Mouse (Mus musculus): ENCODE results near the gene Zfp335. TPM values are rescaled to one million over a fixed set of nuclear protein-coding genes. Genes with fewer than 3 reads are reported as not detected.
"Not testable (repeated sequence)": the region's sequence is repeated elsewhere in the genome, so short reads cannot be mapped to it uniquely, and the experiment has no call there.

Gene Zfp335
- total RNA-seq, 2 experiments from 2014 or later: 27.2 to 28.0 TPM

GRCm38 (mm10) chr2:164877376-164878215, 34.0 kb downstream of the Zfp335 start:
- H3K27ac ChIP-seq: peak overlapping the region; percentile 100; the same call in 1 of the 2 replicates
- DNase-seq (ENCODE audit: extremely low spot score in 1 of 2, low spot score in 2 of 2); intact Hi-C loops (cut with DNase I); H3K4me3 ChIP-seq: not testable (repeated sequence)
- peak; percentile 9 for TF ChIP-seq CTCF (IDR thresholded peaks at IDR 0.05)

GRCm38 (mm10) chr2:164875648-164876047, 35.9 kb downstream of the Zfp335 start:
- DNase-seq (ENCODE audit: extremely low spot score in 1 of 2, low spot score in 2 of 2); H3K4me3 ChIP-seq; intact Hi-C loops (cut with DNase I): not testable (repeated sequence)
- TF ChIP-seq CTCF (IDR thresholded peaks at IDR 0.05): peak; percentile 33
- peak overlapping the region; percentile 76; the same call in 1 of the 2 replicates for H3K27ac ChIP-seq

GRCm38 (mm10) chr2:164874239-164874769, 37.3 kb downstream of the Zfp335 start:
- DNase-seq (ENCODE audit: extremely low spot score in 1 of 2, low spot score in 2 of 2): no peak
- TF ChIP-seq CTCF (IDR thresholded peaks at IDR 0.05): no peak
- H3K4me3 ChIP-seq: no peak overlapping the region
- intact Hi-C loops (cut with DNase I): no loop called here
- H3K27ac ChIP-seq: peak overlapping the region; percentile 76

GRCm38 (mm10) chr2:164873621-164874020, 37.9 kb downstream of the Zfp335 start:
- Histone ChIP-seq H3K4me3 (no peak overlapping the region), H3K27ac (peak overlapping the region; percentile 67)
- TF ChIP-seq CTCF (IDR thresholded peaks at IDR 0.05): no peak
- intact Hi-C loops (cut with DNase I): no loop called here
- no peak for DNase-seq (ENCODE audit: extremely low spot score in 1 of 2, low spot score in 2 of 2)

- intact Hi-C loops (cut with DNase I): no loop called here
- Histone ChIP-seq H3K4me3 (no peak overlapping the region), H3K27ac (no peak overlapping the region)
- DNase-seq (ENCODE audit: extremely low spot score in 1 of 2, low spot score in 2 of 2): no peak
- no peak; the same call in 1 of the 2 replicates for TF ChIP-seq CTCF (IDR thresholded peaks at IDR 0.05)
These were observed 39.8 kb downstream of the Zfp335 start for GRCm38 (mm10) chr2:164871602-164872303.

GRCm38 (mm10) chr2:164868491-164868890, 43.1 kb downstream of the Zfp335 start:
- intact Hi-C loops (cut with DNase I): no loop called here
- no peak overlapping the region for H3K4me3 ChIP-seq
- H3K27ac ChIP-seq: no peak overlapping the region
- TF ChIP-seq CTCF (IDR thresholded peaks at IDR 0.05): no peak
- no peak for DNase-seq (ENCODE audit: extremely low spot score in 1 of 2, low spot score in 2 of 2)

GRCm38 (mm10) chr2:164867566-164867965, 44.0 kb downstream of the Zfp335 start:
- Histone ChIP-seq H3K4me3 (no peak overlapping the region), H3K27ac (peak overlapping the region; percentile 62)
- intact Hi-C loops (cut with DNase I): no loop called here
- peak; percentile 50 for TF ChIP-seq CTCF (IDR thresholded peaks at IDR 0.05)
- DNase-seq (ENCODE audit: extremely low spot score in 1 of 2, low spot score in 2 of 2): no peak

- intact Hi-C loops (cut with DNase I): no loop called here
- no peak overlapping the region for H3K4me3 ChIP-seq
- no peak; the same call in none of the 2 replicates for TF ChIP-seq CTCF (IDR thresholded peaks at IDR 0.05)
- DNase-seq (ENCODE audit: extremely low spot score in 1 of 2, low spot score in 2 of 2): no peak
- peak overlapping the region; percentile 62 for H3K27ac ChIP-seq
These were observed 44.6 kb downstream of the Zfp335 start for GRCm38 (mm10) chr2:164866741-164867551.

- intact Hi-C loops (cut with DNase I): no loop called here
- Histone ChIP-seq H3K4me3 (no peak overlapping the region), H3K27ac (no peak overlapping the region)
- DNase-seq (ENCODE audit: extremely low spot score in 1 of 2, low spot score in 2 of 2): no peak
- TF ChIP-seq CTCF (IDR thresholded peaks at IDR 0.05): no peak
These were observed 47.0 kb downstream of the Zfp335 start for GRCm38 (mm10) chr2:164864593-164864992.

GRCm38 (mm10) chr2:164863411-164863810, 48.1 kb downstream of the Zfp335 start:
- H3K4me3 ChIP-seq; DNase-seq (ENCODE audit: extremely low spot score in 1 of 2, low spot score in 2 of 2); H3K27ac ChIP-seq; intact Hi-C loops (cut with DNase I): not testable (repeated sequence)

- intact Hi-C loops (cut with DNase I): no loop called here
- H3K27ac ChIP-seq: no peak overlapping the region; the same call in 1 of the 2 replicates
- TF ChIP-seq CTCF (IDR thresholded peaks at IDR 0.05): no peak
These were observed 49.2 kb downstream of the Zfp335 start for GRCm38 (mm10) chr2:164862179-164862861.

More at GRCm38 (mm10) chr2:164862179-164862861, 49.2 kb downstream of the Zfp335 start:
- H3K4me3 ChIP-seq: no peak overlapping the region
- DNase-seq (ENCODE audit: extremely low spot score in 1 of 2, low spot score in 2 of 2): no peak

All from left cerebral cortex, adult 2 months (tissue).